Mouse (Mus musculus): ENCODE data around the gene Trim25.

GRCm38 (mm10) chr11:88998406-88998805 lies 770 bp upstream of the Trim25 start:
- TF ChIP-seq UBTF (IDR thresholded peaks at IDR 0.05; ENCODE audit: borderline replicate concordance, insufficient read depth, low read depth, low read length) (no peak), POLR2A (IDR thresholded peaks at IDR 0.05; ENCODE audit: control insufficient read depth in 1 of 2, insufficient read depth in 1 of 2, low read depth in 1 of 2, low read length in 2 of 2, poor library complexity in 1 of 2) (no peak), CTCF (IDR thresholded peaks at IDR 0.05 in 2 of 3, conservative IDR thresholded peaks at IDR 0.05 in 1 of 3; ENCODE audit: control insufficient read depth in 1 of 3, insufficient read depth in 1 of 3, low read depth in 2 of 3, low read length in 3 of 3, poor library complexity in 1 of 3, severe bottlenecking in 1 of 3) (no peak), NRF1 (IDR thresholded peaks at IDR 0.05; ENCODE audit: insufficient read depth, low read depth, low read length, poor library complexity, severe bottlenecking) (no peak), MAFK (IDR thresholded peaks at IDR 0.05; ENCODE audit: borderline replicate concordance, low read depth, low read length) (no peak), KAT2A (conservative IDR thresholded peaks at IDR 0.05; ENCODE audit: low read depth, low read length) (no peak), SIN3A (IDR thresholded peaks at IDR 0.05; ENCODE audit: low read length) (peak; percentile 43; the same call in 1 of the 2 replicates), RCOR1 (IDR thresholded peaks at IDR 0.05; ENCODE audit: low read depth, low read length) (no peak), GATA1 (IDR thresholded peaks at IDR 0.05; ENCODE audit: low read depth, low read length) (no peak), MEF2A (IDR thresholded peaks at IDR 0.05; ENCODE audit: extremely low read depth, insufficient replicate concordance, low read depth, low read length, poor library complexity, severe bottlenecking) (no peak), USF1 (IDR thresholded peaks at IDR 0.05; ENCODE audit: low read depth, low read length) (no peak), BHLHE40 (IDR thresholded peaks at IDR 0.05; ENCODE audit: borderline replicate concordance, low read depth, low read length) (no peak), E2F4 (IDR thresholded peaks at IDR 0.05; ENCODE audit: borderline replicate concordance, low read depth, low read length) (no peak)
